Mouse (Mus musculus) layer of hippocampus, adult 9-11 months (tissue): ENCODE measurements around the gene 1700011L22Rik.
A peak's percentile ranks its signal among the peaks of the same experiment; 100 is the strongest.

ENCODE experiments used
- DNase-seq: peaks from one replicate; pipeline ENCODE4 v3.0.0; 2022

Gene 1700011L22Rik

GRCm38 (mm10) chr8:79162533-79163308 lies 85.6 kb downstream of the 1700011L22Rik start:
- DNase-seq, result peak; percentile 78

- no peak for DNase-seq
These were observed 87.1 kb downstream of the 1700011L22Rik start for GRCm38 (mm10) chr8:79161172-79161778.
